Mouse (Mus musculus) hindlimb bud, embryonic 11.5 days (tissue): Measurements from ENCODE around the gene Sgsm1.

Source experiments
- DNase-seq: peaks from one replicate; pipeline ENCODE4 v3.0.0-alpha.2; 2012; ENCODE audit warnings: low read depth, low spot score; ENCODE audit errors: extremely low spot score

Sgsm1 gene

GRCm38 (mm10) chr5:113196916-113197794, 113.4 kb downstream of the Sgsm1 start:
- DNase-seq = no peak

GRCm38 (mm10) chr5:113195907-113196306, 114.7 kb downstream of the Sgsm1 start:
- no peak for DNase-seq

GRCm38 (mm10) chr5:113195451-113195850, 115.1 kb downstream of the Sgsm1 start:
- no peak for DNase-seq

- DNase-seq = no peak
Observed at GRCm38 (mm10) chr5:113193762-113194161, 116.8 kb downstream of the Sgsm1 start.
